Mouse (Mus musculus) hindbrain, embryonic 16.5 days (tissue): ENCODE measurements at regions not wholly inside any gene's neighbourhood (a gene's known extent, or its start where the extent isn't known, plus 50 kb on each side); places are given as distances from the start of the nearest gene placed in this dataset.

Experiments used
- ATAC-seq: fragments of 200-750 bp; cut with Nextera tagmentation; 2 replicates; pipeline ENCODE4 v1.8.0; 2017; ENCODE audit warnings: moderate TSS enrichment, moderate library complexity
- H3K27ac ChIP-seq: fragments of 300-500 bp; sonication (generic); 2 replicates; pipeline ENCODE4 v1.5.1; 2014; ENCODE audit warnings: low read depth, mild to moderate bottlenecking, control low read depth, low read length, moderate library complexity
- H3K27me3 ChIP-seq: fragments of 300-500 bp; sonication (generic); replicated peaks from 2 replicates; pipeline ENCODE4 v1.6.1; 2014; ENCODE audit warnings: low read length; ENCODE audit not compliant: control insufficient read depth, insufficient read depth
- H3K36me3 ChIP-seq: fragments of 300-500 bp; sonication (generic); 2 replicates; pipeline ENCODE4 v1.6.1; 2014; ENCODE audit warnings: mild to moderate bottlenecking, low read length, moderate library complexity, mixed read lengths; ENCODE audit not compliant: control insufficient read depth, insufficient read depth
- H3K4me1 ChIP-seq: fragments of 300-500 bp; sonication (generic); 2 replicates; pipeline ENCODE4 v1.6.1; 2014; ENCODE audit warnings: low read depth, low read length; ENCODE audit not compliant: control insufficient read depth, insufficient read depth
- H3K4me2 ChIP-seq: fragments of 300-500 bp; sonication (generic); 2 replicates; pipeline ENCODE4 v1.6.1; 2014; ENCODE audit warnings: mild to moderate bottlenecking, low read length, control low read depth, moderate library complexity
- H3K4me3 ChIP-seq: fragments of 300-500 bp; sonication (generic); 2 replicates; pipeline ENCODE4 v1.5.1; 2014; ENCODE audit warnings: mild to moderate bottlenecking, low read length, control low read depth, moderate library complexity
- H3K9ac ChIP-seq: fragments of 300-500 bp; sonication (generic); 2 replicates; pipeline ENCODE4 v1.6.1; 2014; ENCODE audit warnings: low read depth, mild to moderate bottlenecking, control low read depth, low read length, moderate library complexity
- H3K9me3 ChIP-seq: fragments of 300-500 bp; sonication (generic); 2 replicates; pipeline ENCODE4 v1.6.1; 2014; ENCODE audit warnings: mild to moderate bottlenecking, low read length, moderate library complexity; ENCODE audit not compliant: control insufficient read depth
- WGBS: fragments of 180-500 bp; shearing (Covaris S2); extraction: QIAGEN DNeasy Blood & Tissue Kit; methylation state at CpG from one replicate; pipeline ENCODE4 v1.1.7; 2014; 5-methylcytosine and 5-hydroxymethylcytosine counted together

DNA sequence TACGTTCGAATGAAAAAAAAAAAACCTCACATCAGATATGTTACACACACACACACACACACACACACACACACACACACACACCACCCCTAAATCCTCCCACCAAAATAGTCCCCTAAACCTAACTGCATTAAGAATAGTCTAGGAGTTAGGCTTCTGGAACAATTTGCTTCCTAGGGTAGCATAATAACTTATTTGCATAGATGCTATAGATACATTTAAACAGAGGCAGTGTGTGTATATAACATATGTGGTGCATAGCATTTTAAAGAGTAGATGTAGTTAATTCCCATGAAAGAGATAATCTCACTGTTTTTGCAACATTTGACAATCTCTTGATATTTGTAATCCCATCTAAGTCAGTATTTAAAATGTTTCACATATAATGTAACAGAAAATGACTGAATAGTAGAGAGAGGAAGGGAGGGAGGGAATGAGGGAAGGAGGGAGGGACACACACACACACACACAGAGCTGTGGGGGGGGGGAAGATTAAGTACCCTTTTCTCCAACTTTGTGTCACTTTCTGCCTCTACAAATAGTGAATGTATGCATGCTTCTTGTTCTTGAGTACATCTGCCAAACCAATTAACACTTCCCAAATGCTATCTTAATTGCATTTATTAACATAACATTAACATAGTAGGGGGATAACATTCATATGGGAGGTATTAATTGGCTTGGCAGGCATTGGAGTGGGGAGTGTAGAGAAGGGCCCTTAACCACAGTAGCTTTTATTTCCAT is 127.7 kb upstream of the Tle1 start:
- Histone ChIP-seq H3K9me3 (no peaks in the 10 kb centered on the region), H3K4me3 (no peak overlapping the region), H3K27me3 (no peaks in the 10 kb centered on the region), H3K36me3 (no peaks in the 10 kb centered on the region), H3K9ac (no peak overlapping the region), H3K4me1 (no peaks in the 10 kb centered on the region), H3K4me2 (no peak overlapping the region), H3K27ac (no peak overlapping the region)
- 100% methylated on average over 2 of the region's 2 CpGs for WGBS
- peak; percentile 42; the same call in 1 of the 2 replicates for ATAC-seq

DNA sequence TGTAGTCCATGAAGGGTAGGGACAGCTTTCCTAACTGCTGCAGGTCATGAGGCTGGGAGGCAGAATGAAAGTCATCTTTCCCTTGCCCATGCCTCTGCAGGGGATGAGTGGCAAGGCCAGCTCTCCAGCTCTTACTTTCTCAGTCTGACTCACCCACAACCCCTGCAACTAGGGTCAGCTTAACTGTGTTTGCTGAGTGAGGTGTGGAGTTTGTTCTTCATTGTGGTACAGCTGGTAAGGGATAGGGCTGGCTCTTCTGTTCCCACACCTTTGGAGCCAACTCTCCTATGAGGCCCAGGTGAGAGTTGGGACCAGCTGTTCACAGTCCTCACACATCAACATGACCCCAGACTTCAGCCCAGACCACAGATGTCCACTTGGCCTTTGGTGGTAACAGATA is 124.2 kb upstream of the Tle1 start:
- Histone ChIP-seq H3K4me2 (no peak overlapping the region), H3K4me1 (no peaks in the 10 kb centered on the region), H3K27ac (no peak overlapping the region), H3K9me3 (no peaks in the 10 kb centered on the region), H3K27me3 (no peaks in the 10 kb centered on the region), H3K9ac (no peak overlapping the region), H3K4me3 (no peak overlapping the region), H3K36me3 (no peaks in the 10 kb centered on the region)
- no peak for ATAC-seq

DNA sequence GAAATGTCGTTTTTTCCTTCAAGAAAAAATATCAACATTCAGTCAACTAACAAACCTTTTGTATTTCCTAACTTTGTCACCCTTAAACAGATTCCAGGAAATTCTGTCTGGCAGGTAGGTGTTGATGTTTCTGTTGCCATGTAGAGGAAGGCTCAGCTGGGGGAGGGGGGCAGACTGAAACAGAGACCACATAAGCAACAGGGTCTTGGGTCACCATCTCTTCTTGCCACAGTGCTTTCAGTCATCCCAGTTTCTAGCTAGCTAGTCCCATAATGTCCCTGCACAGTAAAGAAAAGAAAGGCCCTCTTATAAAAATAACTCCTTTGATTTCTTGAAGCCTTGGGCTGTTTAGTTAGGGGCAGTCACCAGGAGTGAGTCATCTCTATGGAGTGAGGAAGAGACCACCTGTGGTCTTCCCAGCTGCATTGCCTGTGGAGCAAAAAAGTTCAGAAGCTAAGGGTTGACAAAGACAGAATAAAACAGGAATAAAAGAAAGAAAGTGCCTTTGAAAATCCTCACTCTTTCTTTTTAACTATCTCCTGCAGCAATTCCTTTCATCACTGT is 84.5 kb upstream of the Tle1 start:
- WGBS: 50% methylated on average over 1 of the region's 1 CpGs
- Histone ChIP-seq H3K27ac (no peak overlapping the region), H3K9me3 (no peaks in the 10 kb centered on the region), H3K36me3 (no peaks in the 10 kb centered on the region), H3K4me2 (no peak overlapping the region), H3K27me3 (no peaks in the 10 kb centered on the region), H3K4me1 (no peaks in the 10 kb centered on the region), H3K9ac (no peak overlapping the region), H3K4me3 (no peak overlapping the region)
- no peak for ATAC-seq

DNA sequence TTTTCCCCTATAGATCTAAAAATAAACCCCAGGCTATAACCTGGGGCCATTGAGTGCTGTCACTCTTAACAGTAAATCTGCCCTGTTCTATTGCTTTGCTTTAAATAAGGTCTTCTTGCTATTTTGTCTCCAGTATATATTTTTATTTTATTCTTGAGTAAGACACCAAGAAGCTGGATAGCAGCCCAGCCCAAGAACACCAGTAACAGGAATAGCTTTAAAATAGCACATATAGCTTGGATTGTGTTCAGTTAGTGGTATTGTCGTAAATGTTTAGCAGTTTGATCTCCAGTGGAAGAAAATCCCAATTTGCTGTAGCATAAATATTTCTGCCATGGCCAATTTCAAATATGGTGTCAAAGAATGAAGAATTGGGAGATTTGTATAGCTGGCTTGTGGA is 49.8 kb upstream of the Tle1 start:
- Histone ChIP-seq H3K9ac (no peak overlapping the region), H3K4me2 (no peak overlapping the region), H3K9me3 (no peaks in the 10 kb centered on the region), H3K27ac (no peak overlapping the region), H3K36me3 (no peaks in the 10 kb centered on the region), H3K4me3 (no peak overlapping the region), H3K4me1 (no peaks in the 10 kb centered on the region), H3K27me3 (no peaks in the 10 kb centered on the region)
- 98% methylated on average over 1 of the region's 1 CpGs for WGBS
- ATAC-seq: no peak
